Mouse (Mus musculus) neural tube, embryonic 13.5 days (tissue): ENCODE data around the gene Kif18b. TPM values are rescaled to one million over a fixed set of nuclear protein-coding genes. Genes with fewer than 3 reads are reported as not detected.

Experiments used
- ATAC-seq: fragments of 200-750 bp; cut with Nextera tagmentation; 2 replicates; pipeline ENCODE4 v1.8.0; 2017; ENCODE audit warnings: low read depth, mild to moderate bottlenecking, moderate TSS enrichment, moderate library complexity
- H3K27ac ChIP-seq: fragments of 300-500 bp; sonication (generic); replicated peaks from 2 replicates; pipeline ENCODE4 v1.5.1; 2015; ENCODE audit warnings: moderate library complexity, mild to moderate bottlenecking, inconsistent platforms
- H3K27me3 ChIP-seq: fragments of 300-500 bp; sonication (generic); 2 replicates; pipeline ENCODE4 v1.6.1; 2015; ENCODE audit warnings: mild to moderate bottlenecking, inconsistent platforms
- H3K36me3 ChIP-seq: fragments of 300-500 bp; sonication (generic); 2 replicates; pipeline ENCODE4 v1.6.1; 2015; ENCODE audit warnings: mild to moderate bottlenecking, inconsistent platforms
- H3K4me1 ChIP-seq: fragments of 300-500 bp; sonication (generic); replicated peaks from 2 replicates; pipeline ENCODE4 v1.6.1; 2015; ENCODE audit warnings: inconsistent platforms
- H3K4me2 ChIP-seq: fragments of 300-500 bp; sonication (generic); 2 replicates; pipeline ENCODE4 v1.6.1; 2015; ENCODE audit warnings: inconsistent platforms, mild to moderate bottlenecking, moderate library complexity
- H3K4me3 ChIP-seq: fragments of 300-500 bp; sonication (generic); 2 replicates; pipeline ENCODE4 v1.5.1; 2015; ENCODE audit warnings: mild to moderate bottlenecking, inconsistent platforms
- H3K9ac ChIP-seq: fragments of 300-500 bp; sonication (generic); 2 replicates; pipeline ENCODE4 v1.6.1; 2015; ENCODE audit warnings: moderate library complexity, mild to moderate bottlenecking, inconsistent platforms
- H3K9me3 ChIP-seq: fragments of 300-500 bp; sonication (generic); 2 replicates; pipeline ENCODE4 v1.6.1; 2016; ENCODE audit warnings: inconsistent platforms
- WGBS: fragments of 180-500 bp; shearing (Covaris S2); methylation state at CpG from one replicate; pipeline ENCODE4 v1.1.7; 2015; 5-methylcytosine and 5-hydroxymethylcytosine counted together
- polyA plus RNA-seq: library from polyadenylated mRNA; unstranded; fragments of >200 nt; fragmentation: Nextera tagmentation; extraction: Ambion mirVana; gene quantifications from 2 replicates; pipeline ENCODE4 v1.2.1, GENCODE M21; 2015

Gene Kif18b
- polyA plus RNA-seq: 1.7 and 2.5 TPM in 2 replicates

DNA sequence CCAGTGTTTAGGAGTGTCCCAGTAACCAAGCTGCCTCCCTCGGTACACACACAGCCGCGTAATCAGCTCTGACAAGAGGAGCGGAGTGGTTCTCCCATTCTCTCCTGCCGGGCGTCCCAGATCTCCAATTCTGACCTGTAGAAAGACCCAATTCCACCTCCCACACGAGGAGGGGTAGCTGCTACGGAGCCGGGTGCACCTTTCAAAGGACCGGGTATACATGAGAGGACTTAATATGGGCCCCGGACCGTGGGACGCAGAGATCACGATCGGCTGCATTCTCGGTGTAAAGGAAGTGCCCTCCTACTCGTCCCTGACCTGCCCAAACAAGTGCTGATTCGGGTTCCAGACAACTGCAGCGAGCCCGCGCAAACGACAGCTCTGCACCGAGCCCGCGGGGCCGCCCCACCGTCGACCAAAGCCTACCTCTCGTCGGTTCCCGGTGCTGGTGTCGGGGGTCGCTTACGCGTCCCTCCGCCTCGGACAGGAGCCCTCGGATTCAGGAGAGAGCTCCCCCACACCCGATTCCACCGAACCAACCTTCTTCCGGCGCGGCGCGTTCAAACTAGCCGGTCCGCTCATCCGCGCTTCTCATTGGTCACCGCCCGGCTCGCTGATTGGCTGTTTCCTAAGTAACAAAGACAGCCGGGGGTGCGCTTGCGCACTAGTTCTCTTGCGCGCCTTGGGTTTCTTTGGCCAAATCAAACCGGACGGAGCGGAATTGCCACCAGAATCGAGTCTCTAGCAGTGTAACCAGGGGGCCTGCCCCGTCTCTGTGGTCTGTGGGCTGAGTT, at the start of gene Kif18b:
TSS of gene Kif18b (minus strand) at position 568 of the 794 bp plus-strand sequence.
- Histone ChIP-seq H3K4me3 (peak within 1 kb of the TSS; percentile 61), H3K27ac (peak within 1 kb of the TSS; percentile 83), H3K4me1 (peaks cover 36% of the 10 kb centered on the region), H3K4me2 (peak within 1 kb of the TSS; percentile 82), H3K9ac (peak within 1 kb of the TSS; percentile 64), H3K36me3 (no peaks in the 10 kb centered on the region), H3K9me3 (no peaks in the 10 kb centered on the region), H3K27me3 (peaks cover 8% of the 10 kb centered on the region; the same call in 1 of the 2 replicates)
- ATAC-seq: peak; percentile 94
- WGBS: under 1% methylated on average over 62 of the region's 62 CpGs

DNA sequence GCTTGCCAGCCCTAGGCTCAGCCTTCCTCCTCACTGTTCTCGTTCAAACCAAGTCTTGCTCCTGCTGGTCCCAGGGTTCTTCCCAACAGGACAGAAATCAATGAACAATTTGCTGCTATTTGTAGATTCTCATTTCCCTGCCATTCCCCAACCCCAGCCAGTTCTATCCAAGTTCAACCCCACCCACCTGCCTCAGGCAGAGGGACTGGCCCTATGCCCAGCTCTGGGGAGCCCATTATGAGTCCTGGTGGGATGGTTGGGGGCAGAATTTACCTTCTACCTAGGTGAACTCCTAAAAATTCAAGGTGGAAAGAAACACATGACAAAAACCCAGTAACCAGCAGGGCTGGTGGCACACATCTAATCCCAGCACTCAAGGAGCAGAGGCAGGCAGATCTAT, 47.4 kb upstream of the Kif18b start:
- no peak overlapping the region for H3K4me2 ChIP-seq

GRCm38 (mm10) chr11:102971604-102972003, 46.7 kb upstream of the Kif18b start:
- H3K4me1 ChIP-seq: peaks cover 10% of the 10 kb centered on the region; the same call in 1 of the 2 replicates
- no peak overlapping the region for H3K4me3 ChIP-seq
- no peak for ATAC-seq
- no peaks in the 10 kb centered on the region for H3K36me3 ChIP-seq
- H3K4me2 ChIP-seq: no peak overlapping the region
- H3K9me3 ChIP-seq: no peaks in the 10 kb centered on the region
- H3K27me3 ChIP-seq: peaks cover 73% of the 10 kb centered on the region
- H3K9ac ChIP-seq: no peak overlapping the region
- WGBS: 45% methylated on average over 5 of the region's 5 CpGs
- H3K27ac ChIP-seq: no peak overlapping the region

More for the DNA sequence above, 47.4 kb upstream of the Kif18b start:
- no peak for ATAC-seq
- no peaks in the 10 kb centered on the region for H3K9me3 ChIP-seq
- peaks cover 65% of the 10 kb centered on the region for H3K27me3 ChIP-seq
- no peak overlapping the region for H3K9ac ChIP-seq
- no peak overlapping the region for H3K27ac ChIP-seq
- H3K36me3 ChIP-seq: no peaks in the 10 kb centered on the region
- 50% methylated on average over 1 of the region's 1 CpGs for WGBS
- H3K4me3 ChIP-seq: no peak overlapping the region
- peaks cover 10% of the 10 kb centered on the region; the same call in 1 of the 2 replicates for H3K4me1 ChIP-seq

DNA sequence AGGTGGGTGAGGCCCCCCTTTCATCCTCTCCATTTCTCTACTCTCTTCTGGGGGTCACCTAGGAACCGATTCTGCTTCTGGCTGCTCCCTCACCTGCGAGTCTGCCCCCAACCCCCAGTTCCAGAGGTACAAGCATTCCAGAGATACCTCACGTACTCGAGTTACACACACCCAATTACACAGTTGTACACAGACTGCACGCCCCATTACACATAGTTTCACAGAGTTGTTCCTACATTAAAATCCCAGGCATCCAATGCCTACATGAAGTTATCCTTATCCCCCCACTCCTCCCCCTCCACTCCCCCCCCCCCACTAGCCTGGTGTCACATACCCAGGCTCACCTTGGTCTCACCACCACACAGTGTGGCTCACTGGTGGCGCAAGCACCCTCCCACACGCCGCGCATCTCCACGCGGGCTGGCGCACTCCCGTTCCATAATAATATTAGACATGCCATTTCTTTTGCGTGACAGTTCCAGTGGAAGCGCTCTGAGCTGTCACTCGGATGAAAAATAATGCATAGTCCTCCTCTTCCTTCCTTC, 39.7 kb upstream of the Kif18b start:
- H3K9ac ChIP-seq: no peak overlapping the region
- H3K4me3 ChIP-seq: no peak overlapping the region
- H3K4me1 ChIP-seq: peaks cover 26% of the 10 kb centered on the region
- WGBS: 64% methylated on average over 16 of the region's 16 CpGs
- no peaks in the 10 kb centered on the region for H3K9me3 ChIP-seq
- H3K27me3 ChIP-seq: peaks cover 51% of the 10 kb centered on the region
- H3K36me3 ChIP-seq: no peaks in the 10 kb centered on the region
- H3K27ac ChIP-seq: peak overlapping the region; percentile 87
- peak; percentile 26; the same call in 1 of the 2 replicates for ATAC-seq
- H3K4me2 ChIP-seq: no peak overlapping the region

GRCm38 (mm10) chr11:102963855-102964546, 39.1 kb upstream of the Kif18b start:
- Histone ChIP-seq H3K36me3 (no peaks in the 10 kb centered on the region), H3K9ac (peak overlapping the region; percentile 58), H3K4me1 (peaks cover 26% of the 10 kb centered on the region), H3K4me3 (peak overlapping the region; percentile 16; the same call in 1 of the 2 replicates), H3K9me3 (no peaks in the 10 kb centered on the region), H3K27ac (peak overlapping the region; percentile 87), H3K4me2 (peak overlapping the region; percentile 48), H3K27me3 (peaks cover 45% of the 10 kb centered on the region)
- WGBS: 18% methylated on average over 24 of the region's 24 CpGs
- peak; percentile 54 for ATAC-seq

DNA sequence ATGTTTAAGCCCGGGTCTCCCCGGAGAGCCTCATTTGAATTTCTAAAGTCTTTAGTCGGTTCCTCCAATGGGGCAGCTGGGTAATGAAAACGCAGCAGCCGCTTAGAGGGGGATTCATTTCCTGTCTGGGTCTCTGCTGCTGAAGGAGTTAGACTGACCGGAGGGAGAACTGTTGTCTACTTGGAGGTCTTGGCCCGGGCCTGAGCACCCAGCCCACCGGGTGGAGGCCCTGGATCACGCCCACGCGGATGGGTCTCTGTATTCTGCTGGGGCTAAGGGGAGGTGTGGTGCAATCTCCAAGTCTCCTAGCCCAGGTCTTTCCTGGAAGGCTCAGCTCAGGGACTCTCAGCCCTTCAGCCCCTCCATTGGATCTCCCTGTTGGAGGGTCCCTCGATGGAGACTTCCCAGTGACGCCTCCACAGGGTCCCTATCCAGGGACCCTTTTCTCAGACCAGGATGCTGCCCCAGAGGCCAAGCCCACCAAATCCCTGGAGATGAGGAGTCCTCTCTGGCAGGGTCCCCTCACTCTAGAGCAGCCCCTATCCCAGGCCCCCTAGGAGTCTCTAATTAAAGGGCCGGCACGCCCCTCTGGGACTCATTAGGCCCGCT, 38.4 kb upstream of the Kif18b start:
- Histone ChIP-seq H3K4me2 (peak overlapping the region; percentile 48), H3K9ac (peak overlapping the region; percentile 58), H3K27ac (peak overlapping the region; percentile 87), H3K4me1 (peaks cover 29% of the 10 kb centered on the region), H3K36me3 (no peaks in the 10 kb centered on the region), H3K27me3 (peaks cover 41% of the 10 kb centered on the region), H3K9me3 (no peaks in the 10 kb centered on the region), H3K4me3 (peak overlapping the region; percentile 16; the same call in 1 of the 2 replicates)
- 2% methylated on average over 16 of the region's 16 CpGs for WGBS
- peak; percentile 70 for ATAC-seq

- H3K36me3 ChIP-seq: no peaks in the 10 kb centered on the region
- peak; percentile 6; the same call in 1 of the 2 replicates for ATAC-seq
- H3K4me1 ChIP-seq: peaks cover 33% of the 10 kb centered on the region
- peak overlapping the region; percentile 48 for H3K4me2 ChIP-seq
- H3K9ac ChIP-seq: no peak overlapping the region
- peaks cover 36% of the 10 kb centered on the region for H3K27me3 ChIP-seq
- H3K27ac ChIP-seq: peak overlapping the region; percentile 87
- H3K9me3 ChIP-seq: no peaks in the 10 kb centered on the region
- 23% methylated on average over 7 of the region's 7 CpGs for WGBS
- H3K4me3 ChIP-seq: peak overlapping the region; percentile 16; the same call in 1 of the 2 replicates
Measured at GRCm38 (mm10) chr11:102962861-102963245, 37.9 kb upstream of the Kif18b start.

DNA sequence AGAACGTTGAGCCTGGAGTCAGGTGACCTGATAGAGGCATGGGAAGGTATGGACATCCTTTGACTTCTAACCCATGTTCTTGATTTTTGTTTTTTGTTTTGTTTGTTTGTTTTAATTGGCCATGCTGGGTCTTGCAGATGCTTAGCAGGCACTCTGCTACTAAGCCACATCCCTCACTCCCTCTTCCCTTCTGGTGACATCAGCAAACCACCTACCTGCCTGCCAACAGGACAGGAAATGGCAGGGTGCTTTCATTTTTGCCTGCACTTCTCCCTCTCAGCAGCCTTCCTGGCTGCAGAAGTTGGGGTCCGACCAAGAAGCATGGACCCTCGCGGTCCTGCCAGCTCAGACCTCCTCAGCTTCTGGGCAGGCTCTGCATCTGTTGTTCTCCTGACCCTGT, 36.2 kb upstream of the Kif18b start:
- Histone ChIP-seq H3K27me3 (peaks cover 25% of the 10 kb centered on the region), H3K36me3 (no peaks in the 10 kb centered on the region), H3K4me2 (no peak overlapping the region), H3K27ac (no peak overlapping the region), H3K4me1 (peaks cover 49% of the 10 kb centered on the region), H3K4me3 (no peak overlapping the region), H3K9me3 (no peaks in the 10 kb centered on the region), H3K9ac (no peak overlapping the region)
- 96% methylated on average over 4 of the region's 4 CpGs for WGBS
- no peak for ATAC-seq

DNA sequence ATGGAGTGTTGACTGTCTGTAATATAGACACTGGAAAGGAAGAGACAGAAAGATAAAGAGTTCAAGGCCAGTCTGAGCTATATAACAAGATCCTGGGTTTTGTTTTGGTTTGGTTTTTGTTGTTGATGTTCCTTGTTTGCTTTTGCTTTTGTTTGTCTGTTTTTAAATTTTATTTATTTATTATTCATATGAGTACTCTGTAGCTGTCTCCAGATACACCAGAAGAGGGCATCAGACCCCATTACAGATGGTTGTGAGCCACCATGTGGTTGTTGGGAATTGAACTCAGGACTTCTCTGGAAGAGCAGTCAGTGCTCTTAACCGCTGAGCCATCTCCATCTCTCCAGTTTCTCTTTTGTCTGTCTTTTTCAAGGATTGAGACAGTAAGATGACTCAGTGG, 33.9 kb upstream of the Kif18b start:
- Histone ChIP-seq H3K27ac (no peak overlapping the region), H3K4me2 (no peak overlapping the region), H3K9ac (no peak overlapping the region), H3K4me3 (no peak overlapping the region), H3K27me3 (peaks cover 35% of the 10 kb centered on the region), H3K36me3 (no peaks in the 10 kb centered on the region), H3K4me1 (peaks cover 40% of the 10 kb centered on the region), H3K9me3 (no peaks in the 10 kb centered on the region)
- no peak for ATAC-seq
- 84% methylated on average over 1 of the region's 1 CpGs for WGBS

DNA sequence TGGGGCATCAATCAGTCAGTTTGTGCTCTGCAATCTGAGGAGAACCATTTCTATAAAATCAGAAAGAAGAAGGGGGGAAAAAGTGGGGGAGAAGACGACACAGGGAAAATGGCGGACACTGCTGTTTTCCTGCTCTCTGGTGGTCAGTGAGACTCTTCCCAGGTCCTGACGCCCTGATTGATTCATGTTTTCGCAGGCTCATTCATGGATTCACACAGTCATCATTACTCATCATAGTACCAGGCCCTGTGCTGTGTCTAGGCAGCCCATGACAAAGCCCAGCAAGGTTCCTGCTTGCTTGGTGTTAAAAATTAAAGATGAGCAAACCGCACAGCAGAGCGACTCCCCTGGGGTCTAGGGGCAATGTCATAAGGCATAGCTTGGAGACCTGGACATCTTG, 33.5 kb upstream of the Kif18b start:
- WGBS: 84% methylated on average over 6 of the region's 6 CpGs
- no peaks in the 10 kb centered on the region for H3K9me3 ChIP-seq
- H3K4me2 ChIP-seq: no peak overlapping the region
- no peak overlapping the region for H3K9ac ChIP-seq
- H3K4me1 ChIP-seq: peaks cover 36% of the 10 kb centered on the region
- peaks cover 38% of the 10 kb centered on the region for H3K27me3 ChIP-seq
- no peak for ATAC-seq
- no peak overlapping the region for H3K4me3 ChIP-seq
- no peaks in the 10 kb centered on the region for H3K36me3 ChIP-seq
- H3K27ac ChIP-seq: no peak overlapping the region

- H3K4me1 ChIP-seq: peaks cover 36% of the 10 kb centered on the region
- no peak overlapping the region for H3K9ac ChIP-seq
- H3K4me3 ChIP-seq: no peak overlapping the region
- peak overlapping the region; percentile 56 for H3K27ac ChIP-seq
- no peak for ATAC-seq
- 75% methylated on average over 8 of the region's 8 CpGs for WGBS
- no peaks in the 10 kb centered on the region for H3K36me3 ChIP-seq
- no peak overlapping the region for H3K4me2 ChIP-seq
- H3K9me3 ChIP-seq: no peaks in the 10 kb centered on the region
- H3K27me3 ChIP-seq: peaks cover 43% of the 10 kb centered on the region
Measured at GRCm38 (mm10) chr11:102957692-102958091, 32.8 kb upstream of the Kif18b start.
